Mouse (Mus musculus) T-helper 1 cell (primary cell): ENCODE measurements at regions not wholly inside any gene's neighbourhood (a gene's known extent, or its start where the extent isn't known, plus 50 kb on each side); places are given as distances from the start of the nearest gene placed in this dataset.

Experiments
- in situ Hi-C: fragments of 300-600 bp; cut with MboI, MseI; formaldehyde crosslinking; loops from one replicate; pipeline ENCODE4 v1.15.1; 2025; ENCODE audit warnings: high pct_unique_total_duplicates

- in situ Hi-C loops, result no loop called here
Measured at GRCm38 (mm10) chr6:98754487-98754886, 411.9 kb upstream of the Gm765 start.

- in situ Hi-C loops, result loop anchor here (5.0 kb wide), 1 partner anchor 46 kb away; no protein-coding TSS in a partner anchor
Measured at GRCm38 (mm10) chr6:98748618-98749017, 406.1 kb upstream of the Gm765 start.

- in situ Hi-C loops, result loop anchor here (5.0 kb wide), 1 partner anchor 45 kb away; no protein-coding TSS in a partner anchor
Measured at GRCm38 (mm10) chr6:98746976-98747375, 404.4 kb upstream of the Gm765 start.

GRCm38 (mm10) chr6:98740447-98740846, 397.9 kb upstream of the Gm765 start:
- in situ Hi-C loops, result no loop called here

- in situ Hi-C loops, result no loop called here
Measured at GRCm38 (mm10) chr6:98731010-98731530, 388.5 kb upstream of the Gm765 start.

GRCm38 (mm10) chr6:98726605-98727144, 384.1 kb upstream of the Gm765 start:
- in situ Hi-C loops, result no loop called here

GRCm38 (mm10) chr6:98704887-98705622, 362.5 kb upstream of the Gm765 start:
- in situ Hi-C loops, result loop anchor here (5.0 kb wide), 1 partner anchor 42 kb away; no protein-coding TSS in a partner anchor

- in situ Hi-C loops, result no loop called here
Measured at GRCm38 (mm10) chr6:98697571-98697970, 355.0 kb upstream of the Gm765 start.

- in situ Hi-C loops, result no loop called here
Measured at GRCm38 (mm10) chr6:98693411-98693810, 350.9 kb upstream of the Gm765 start.

GRCm38 (mm10) chr6:98690133-98690532, 347.6 kb upstream of the Gm765 start:
- in situ Hi-C loops, result no loop called here

- in situ Hi-C loops, result loop anchor here (5.0 kb wide), 1 partner anchor 52 kb away; no protein-coding TSS in a partner anchor
Measured at GRCm38 (mm10) chr6:98689395-98689794, 346.8 kb upstream of the Gm765 start.

- in situ Hi-C loops, result loop anchor here (5.0 kb wide), 1 partner anchor 51 kb away; no protein-coding TSS in a partner anchor
Measured at GRCm38 (mm10) chr6:98688624-98689023, 346.1 kb upstream of the Gm765 start.

- in situ Hi-C loops, result no loop called here
Measured at GRCm38 (mm10) chr6:98666388-98666989, 323.9 kb upstream of the Gm765 start.

GRCm38 (mm10) chr6:98651827-98652226, 309.3 kb upstream of the Gm765 start:
- in situ Hi-C loops, result no loop called here

GRCm38 (mm10) chr6:98651315-98651714, 308.8 kb upstream of the Gm765 start:
- in situ Hi-C loops, result no loop called here

GRCm38 (mm10) chr6:98640316-98640715, 297.8 kb upstream of the Gm765 start:
- in situ Hi-C loops, result no loop called here

- in situ Hi-C loops, result loop anchor here (5.0 kb wide), 1 partner anchor 51 kb away; no protein-coding TSS in a partner anchor
Measured at GRCm38 (mm10) chr6:98635816-98636215, 293.3 kb upstream of the Gm765 start.

GRCm38 (mm10) chr6:98632278-98633063, 289.9 kb upstream of the Gm765 start:
- in situ Hi-C loops, result no loop called here

- in situ Hi-C loops, result no loop called here
Measured at GRCm38 (mm10) chr6:98631269-98631668, 288.7 kb upstream of the Gm765 start.

GRCm38 (mm10) chr6:98629646-98630045, 287.1 kb upstream of the Gm765 start:
- in situ Hi-C loops, result no loop called here

GRCm38 (mm10) chr6:98626435-98626834, 283.9 kb upstream of the Gm765 start:
- in situ Hi-C loops, result no loop called here

GRCm38 (mm10) chr6:98620886-98621285, 278.3 kb upstream of the Gm765 start:
- in situ Hi-C loops, result no loop called here
